Mouse (Mus musculus) splenic B cell, adult 2 months (primary cell): ENCODE data around the gene Ube2h.
"Not testable (repeated sequence)": the region's sequence is repeated elsewhere in the genome, so short reads cannot be mapped to it uniquely, and the experiment has no call there.

Experiments used
- DNase-seq: peaks from one replicate; pipeline ENCODE4 v3.0.0-alpha.2; 2011; ENCODE audit warnings: low read depth, low spot score
- H3K27me3 ChIP-seq: 2 replicates; pipeline ENCODE4 v1.6.1; 2012; ENCODE audit warnings: mild to moderate bottlenecking, low read length, moderate library complexity, mixed read lengths; ENCODE audit not compliant: control insufficient read depth, poor library complexity, insufficient read depth, severe bottlenecking
- H3K36me3 ChIP-seq: 2 replicates; pipeline ENCODE4 v1.6.1; 2012; ENCODE audit warnings: mild to moderate bottlenecking, low read length, moderate library complexity, mixed read lengths; ENCODE audit not compliant: control insufficient read depth, poor library complexity, insufficient read depth, severe bottlenecking

Ube2h gene

DNA sequence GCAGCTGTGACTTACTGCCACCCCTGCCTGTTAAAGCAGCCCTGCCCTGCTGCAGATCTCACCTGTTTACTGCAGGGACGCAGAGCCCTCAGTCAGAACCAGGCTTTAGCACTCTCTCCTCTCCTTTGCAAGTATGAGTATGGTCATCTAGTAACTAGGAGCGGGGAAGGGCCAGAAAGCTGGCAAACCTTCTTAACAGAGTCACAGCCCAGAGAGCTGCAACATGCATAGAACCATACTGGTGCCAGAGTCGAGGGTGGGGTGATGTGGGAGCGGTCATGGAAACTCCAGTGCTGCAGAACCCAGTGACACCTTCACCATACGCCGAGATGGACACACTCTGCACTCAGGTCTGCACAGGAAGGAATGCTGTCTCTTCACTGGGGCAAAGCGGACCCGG, 91.9 kb downstream of the Ube2h start:
- Histone ChIP-seq H3K36me3 (no peaks in the 10 kb centered on the region; the same call in 1 of the 2 replicates), H3K27me3 (no peaks in the 10 kb centered on the region)
- no peak for DNase-seq

DNA sequence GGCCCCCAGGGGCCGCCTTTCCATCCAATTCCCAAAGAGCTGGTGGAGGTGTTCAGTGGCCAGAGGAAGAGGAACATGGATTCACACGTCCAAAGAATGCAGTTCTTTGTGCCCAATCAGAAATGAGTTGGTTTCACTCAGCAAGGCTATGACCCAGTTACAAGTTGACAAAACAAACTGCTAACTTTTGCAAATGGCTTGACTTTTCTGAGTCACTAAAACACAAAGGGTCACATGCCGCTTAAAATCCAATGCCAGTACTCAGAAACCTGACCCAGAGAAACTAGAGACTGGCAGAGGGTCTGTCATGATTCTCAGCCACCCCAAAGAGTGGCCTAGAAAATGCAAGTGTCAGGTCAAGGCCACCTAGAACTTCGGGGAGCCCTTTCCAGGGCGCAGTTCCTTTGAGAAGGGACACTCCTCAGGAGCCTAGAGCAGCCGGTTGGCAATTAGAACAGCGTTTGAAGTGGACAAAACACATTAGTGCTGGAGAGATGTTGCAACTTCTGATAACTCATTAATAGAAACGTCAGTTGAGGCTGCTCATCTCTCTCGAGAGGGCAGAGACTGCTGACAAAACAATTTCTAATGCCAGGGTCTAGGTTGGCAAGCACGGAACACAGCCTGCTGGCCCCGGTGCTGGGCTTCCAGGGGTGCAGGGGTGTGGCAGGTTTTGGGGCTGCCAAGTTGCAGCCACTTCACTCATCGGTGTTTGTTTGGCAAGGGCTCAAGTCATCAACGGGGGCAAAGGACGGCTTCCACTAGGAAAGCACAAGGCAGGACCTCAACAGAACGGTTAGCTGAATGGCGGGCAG, 92.5 kb downstream of the Ube2h start:
- no peaks in the 10 kb centered on the region for H3K27me3 ChIP-seq
- H3K36me3 ChIP-seq = no peaks in the 10 kb centered on the region; the same call in 1 of the 2 replicates
- DNase-seq = no peak

DNA sequence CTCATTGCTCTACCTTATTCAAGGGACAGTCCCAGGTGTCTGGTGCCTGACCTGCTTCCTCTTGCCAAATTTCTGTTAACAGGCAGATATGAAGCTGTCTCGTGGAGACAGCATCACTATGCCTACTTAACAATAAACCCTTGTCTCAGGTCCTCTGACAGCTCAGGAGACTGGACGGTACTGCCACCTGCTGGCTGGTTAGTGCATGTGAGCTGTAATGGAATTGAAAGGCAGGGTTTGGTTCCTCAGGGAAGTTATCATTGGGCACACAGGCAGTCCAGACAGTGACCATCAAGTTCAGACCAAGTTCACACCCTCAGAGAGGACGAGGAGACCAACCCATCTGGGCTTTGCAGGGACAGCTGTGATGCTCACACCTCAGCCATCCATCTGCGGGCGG, 93.6 kb downstream of the Ube2h start:
- H3K27me3 ChIP-seq = no peaks in the 10 kb centered on the region
- H3K36me3 ChIP-seq = no peaks in the 10 kb centered on the region; the same call in 1 of the 2 replicates
- peak; percentile 85 for DNase-seq

DNA sequence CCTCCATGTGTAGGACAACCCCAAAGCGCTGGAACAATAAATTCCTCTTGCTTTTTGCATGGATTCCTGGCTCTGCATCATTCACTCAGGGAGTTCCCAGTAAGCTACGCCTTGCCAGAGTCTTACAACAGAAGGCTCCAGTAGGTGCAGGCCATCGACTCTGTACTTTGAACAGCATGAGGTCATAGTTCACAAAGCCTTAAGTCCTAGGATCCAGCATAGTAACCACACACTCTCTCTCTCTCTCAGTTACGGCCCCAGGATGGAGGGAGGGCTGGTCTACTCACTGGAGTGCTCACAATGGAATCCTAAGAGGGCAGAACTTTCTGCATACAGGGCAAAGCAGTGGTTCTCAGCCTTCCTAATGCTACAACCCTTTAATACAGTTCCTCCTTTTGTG, 95.5 kb downstream of the Ube2h start:
- no peak for DNase-seq
- no peaks in the 10 kb centered on the region; the same call in 1 of the 2 replicates for H3K36me3 ChIP-seq

DNA sequence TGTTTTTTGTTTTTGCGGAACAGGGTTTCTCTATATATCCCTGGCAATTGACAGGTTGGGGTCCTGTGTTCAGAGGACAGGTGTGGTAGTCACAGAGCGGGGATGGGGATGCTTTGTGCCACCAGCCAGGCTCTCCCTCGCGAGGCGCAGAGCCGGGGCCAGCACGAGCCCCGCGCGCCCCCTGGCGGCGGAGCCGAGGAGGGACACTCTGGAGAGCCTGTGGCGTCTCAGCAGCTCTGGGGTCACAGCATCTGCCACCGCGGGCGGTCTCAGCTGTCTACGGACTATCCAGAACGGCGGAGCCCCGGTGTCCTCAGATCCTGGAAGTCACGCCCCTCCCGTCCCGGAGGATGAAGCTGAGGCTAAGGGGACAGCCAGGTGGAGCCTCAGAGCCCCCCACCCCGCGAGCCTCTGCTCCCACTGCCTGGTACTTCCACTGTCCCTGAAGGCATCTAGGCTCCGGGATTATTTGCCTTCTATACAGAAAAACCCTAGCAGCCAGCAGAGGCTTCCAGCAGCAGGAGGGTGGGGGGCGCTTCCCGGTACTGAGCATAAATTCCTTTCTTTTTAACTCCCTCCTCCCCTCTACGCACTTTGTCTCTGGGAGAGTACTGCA, 98.6 kb downstream of the Ube2h start:
- no peaks in the 10 kb centered on the region for H3K36me3 ChIP-seq
- DNase-seq = peak; percentile 83

More for the DNA sequence above, 95.5 kb downstream of the Ube2h start:
- no peaks in the 10 kb centered on the region for H3K27me3 ChIP-seq

DNA sequence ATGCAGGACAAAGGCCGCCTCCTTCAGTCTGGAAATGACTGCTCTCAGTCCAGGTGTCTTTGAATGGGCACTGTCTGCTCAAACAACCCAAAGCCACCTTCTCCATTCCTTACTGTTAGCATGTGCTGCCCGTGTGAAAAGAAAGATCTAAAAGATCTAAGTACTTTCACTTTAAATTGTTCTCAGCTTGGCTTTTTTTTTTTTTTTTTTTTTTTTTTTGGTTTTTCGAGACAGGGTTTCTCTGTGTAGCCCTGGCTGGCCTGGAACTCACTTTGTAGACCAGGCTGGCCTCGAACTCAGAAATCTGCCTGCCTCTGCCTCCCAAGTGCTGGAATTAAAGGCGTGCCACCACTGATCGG, 99.2 kb downstream of the Ube2h start:
- DNase-seq, H3K36me3 ChIP-seq: not testable (repeated sequence)

More for the DNA sequence above, 98.6 kb downstream of the Ube2h start:
- H3K27me3 ChIP-seq = no peaks in the 10 kb centered on the region

DNA sequence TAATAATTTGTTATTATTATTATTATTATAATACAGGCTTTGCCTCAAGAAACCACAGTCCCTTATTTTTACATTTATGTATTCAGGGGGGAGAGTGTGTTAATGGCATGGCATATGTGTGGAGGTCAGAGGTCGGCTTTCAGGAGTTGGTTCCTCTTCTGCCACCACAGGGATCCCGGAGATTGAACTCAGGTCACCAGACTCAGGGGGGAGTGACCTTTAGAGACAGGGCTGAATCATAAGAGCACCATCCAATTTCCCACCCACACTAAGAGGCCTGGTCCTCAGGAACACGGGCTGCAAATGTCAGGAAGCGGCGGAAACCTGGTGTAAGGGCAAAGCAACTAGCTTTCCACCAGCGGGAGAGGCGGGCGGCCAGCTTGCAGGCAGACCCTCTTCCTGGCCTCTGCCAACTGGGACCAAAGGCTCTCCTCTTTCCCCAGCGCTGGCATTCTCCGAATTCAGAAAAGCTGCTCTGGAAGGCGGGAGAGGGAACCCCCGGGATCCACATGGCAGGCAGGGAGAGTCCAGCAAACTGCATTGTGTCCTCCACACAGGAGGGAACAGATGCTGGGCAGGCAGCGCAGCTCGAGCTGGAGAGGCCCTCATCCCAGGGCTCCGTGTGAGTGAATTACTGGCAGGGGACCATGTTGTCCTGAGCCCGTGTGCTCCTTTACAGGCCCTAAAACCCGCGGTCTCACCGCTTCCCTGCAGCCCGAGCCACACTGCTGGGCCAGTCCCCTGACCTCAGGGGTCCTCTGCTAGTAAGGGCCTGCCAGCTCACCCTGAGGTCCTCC, 99.8 kb downstream of the Ube2h start:
- Histone ChIP-seq H3K27me3 (no peaks in the 10 kb centered on the region), H3K36me3 (no peaks in the 10 kb centered on the region)
- DNase-seq = no peak

More for the DNA sequence above, 99.2 kb downstream of the Ube2h start:
- H3K27me3 ChIP-seq = not testable (repeated sequence)

DNA sequence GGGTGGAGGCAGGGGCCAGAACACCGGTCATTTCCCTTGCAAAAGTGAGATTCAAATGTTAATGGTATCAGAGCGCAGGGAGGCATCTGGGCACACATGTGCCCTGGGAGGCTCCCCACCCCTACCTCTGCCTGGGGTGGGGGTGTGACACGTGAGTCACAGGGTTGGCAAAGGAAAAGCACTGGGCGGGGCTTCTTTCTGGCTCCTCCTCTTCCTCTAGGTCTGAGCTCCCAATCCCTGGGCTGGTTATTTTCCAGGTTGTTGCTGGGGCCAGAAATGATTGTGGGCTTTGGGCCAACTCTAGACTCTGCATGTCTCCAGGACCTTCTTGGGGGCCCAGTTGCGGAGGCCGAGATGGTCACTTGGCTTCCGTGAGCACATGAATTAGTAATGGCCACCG, 108.2 kb downstream of the Ube2h start:
- H3K27me3 ChIP-seq = no peaks in the 10 kb centered on the region
- no peaks in the 10 kb centered on the region for H3K36me3 ChIP-seq
- DNase-seq = no peak

DNA sequence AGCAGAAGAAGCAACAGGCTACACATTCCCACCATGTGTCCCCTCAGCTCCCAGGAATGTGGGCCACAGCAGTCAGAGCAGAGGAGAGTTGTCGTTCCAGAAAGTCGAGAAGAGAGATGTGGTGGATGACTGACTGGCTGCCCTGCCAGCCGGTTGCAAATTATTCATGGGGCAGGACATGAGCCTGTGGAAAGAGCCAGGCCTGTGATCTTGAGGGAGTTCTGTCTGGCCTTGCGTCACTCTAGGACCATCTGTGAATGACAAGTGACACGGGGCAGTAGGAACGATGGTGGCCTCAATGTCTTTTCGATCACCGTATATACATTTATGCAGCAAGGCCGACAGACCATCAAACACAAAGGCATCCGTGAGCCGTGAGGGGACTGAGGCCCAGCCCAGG, 108.7 kb downstream of the Ube2h start:
- Histone ChIP-seq H3K27me3 (no peaks in the 10 kb centered on the region), H3K36me3 (no peaks in the 10 kb centered on the region)

DNA sequence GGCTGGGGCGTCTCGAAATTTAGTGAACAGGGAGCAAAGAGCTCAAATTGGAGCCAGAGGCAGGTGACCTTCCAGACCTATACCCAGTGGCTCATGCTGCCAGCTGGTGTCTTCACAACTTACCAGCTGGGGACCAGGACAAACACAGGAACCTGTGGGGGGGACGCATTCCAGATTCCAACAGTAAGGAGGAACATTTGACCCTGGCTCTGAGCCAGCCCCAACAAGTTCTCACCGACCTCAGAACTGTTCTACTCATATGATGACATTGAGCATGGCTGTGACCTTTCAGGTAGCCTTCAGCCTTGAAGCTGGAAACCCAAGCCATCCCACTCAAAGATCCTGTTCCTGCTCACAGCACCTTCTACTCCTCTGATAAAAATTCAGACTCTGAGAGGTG, 120.7 kb downstream of the Ube2h start:
- no peaks in the 10 kb centered on the region for H3K36me3 ChIP-seq
- peaks cover 2% of the 10 kb centered on the region; the same call in 1 of the 2 replicates for H3K27me3 ChIP-seq
- no peak for DNase-seq

More for the DNA sequence above, 108.7 kb downstream of the Ube2h start:
- no peak for DNase-seq

DNA sequence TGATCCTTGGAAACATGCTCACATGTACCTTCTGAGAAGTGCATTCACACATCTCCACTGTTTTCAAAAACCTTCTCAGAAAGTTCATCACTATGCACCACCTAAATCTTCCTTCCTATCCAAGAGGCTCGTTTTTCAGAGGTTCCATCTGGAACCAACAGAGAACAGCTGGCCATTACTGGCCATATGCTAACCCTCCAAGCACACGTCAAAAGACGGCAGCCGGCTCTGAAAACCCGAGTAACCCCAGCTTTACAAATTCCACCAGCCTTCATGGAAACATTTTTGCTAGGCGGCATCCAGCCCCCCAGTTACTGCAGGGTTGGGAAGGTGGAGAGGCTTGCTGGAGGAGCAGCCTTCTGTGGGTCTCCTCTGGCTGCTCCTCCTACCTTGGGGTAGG, 122.3 kb downstream of the Ube2h start:
- no peaks in the 10 kb centered on the region for H3K36me3 ChIP-seq
- peaks cover 2% of the 10 kb centered on the region; the same call in 1 of the 2 replicates for H3K27me3 ChIP-seq
- DNase-seq = no peak

DNA sequence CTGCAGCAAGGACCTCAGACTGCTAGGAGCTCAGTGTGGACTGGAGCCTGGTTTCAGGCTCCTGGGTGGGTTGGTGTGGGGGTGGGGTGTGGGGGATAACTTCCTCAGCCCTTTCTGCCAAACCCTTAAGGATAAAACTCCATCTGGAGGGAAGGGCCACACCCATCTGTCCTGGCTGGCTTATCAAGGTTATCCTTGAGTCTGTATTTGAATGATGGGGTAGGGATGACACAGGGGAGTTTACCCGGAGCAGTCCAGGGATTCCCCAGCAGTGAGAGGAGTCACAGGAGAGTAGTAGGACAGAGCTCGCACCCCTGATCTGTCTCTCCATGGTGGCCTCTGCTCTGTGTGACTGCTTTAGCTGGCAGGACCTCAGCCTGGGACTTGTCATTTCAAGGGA, 124.0 kb downstream of the Ube2h start:
- Histone ChIP-seq H3K27me3 (peaks cover 4% of the 10 kb centered on the region; the same call in 1 of the 2 replicates), H3K36me3 (no peaks in the 10 kb centered on the region)
- no peak for DNase-seq

DNA sequence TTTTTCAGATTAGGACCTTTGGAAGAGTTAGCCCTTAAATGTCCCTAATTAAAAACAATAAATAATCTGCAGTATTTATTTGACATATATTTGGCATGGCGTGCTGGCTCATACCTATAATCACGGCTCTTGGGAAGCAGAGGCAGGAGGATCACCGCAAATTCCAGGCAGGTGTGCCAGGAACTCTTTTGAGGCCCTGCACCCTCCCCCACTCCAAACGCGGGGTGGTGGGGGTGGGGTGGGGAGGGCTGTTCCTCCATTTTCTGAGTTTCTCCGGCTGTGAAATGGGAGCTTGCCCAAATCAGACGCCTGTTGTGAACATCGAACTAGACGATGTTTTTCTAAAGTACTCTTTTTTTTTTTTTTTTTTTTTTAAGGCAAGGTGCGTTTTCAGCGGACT, 125.3 kb downstream of the Ube2h start:
- H3K27me3 ChIP-seq = peaks cover 4% of the 10 kb centered on the region; the same call in 1 of the 2 replicates
- H3K36me3 ChIP-seq = no peaks in the 10 kb centered on the region
- DNase-seq = no peak

DNA sequence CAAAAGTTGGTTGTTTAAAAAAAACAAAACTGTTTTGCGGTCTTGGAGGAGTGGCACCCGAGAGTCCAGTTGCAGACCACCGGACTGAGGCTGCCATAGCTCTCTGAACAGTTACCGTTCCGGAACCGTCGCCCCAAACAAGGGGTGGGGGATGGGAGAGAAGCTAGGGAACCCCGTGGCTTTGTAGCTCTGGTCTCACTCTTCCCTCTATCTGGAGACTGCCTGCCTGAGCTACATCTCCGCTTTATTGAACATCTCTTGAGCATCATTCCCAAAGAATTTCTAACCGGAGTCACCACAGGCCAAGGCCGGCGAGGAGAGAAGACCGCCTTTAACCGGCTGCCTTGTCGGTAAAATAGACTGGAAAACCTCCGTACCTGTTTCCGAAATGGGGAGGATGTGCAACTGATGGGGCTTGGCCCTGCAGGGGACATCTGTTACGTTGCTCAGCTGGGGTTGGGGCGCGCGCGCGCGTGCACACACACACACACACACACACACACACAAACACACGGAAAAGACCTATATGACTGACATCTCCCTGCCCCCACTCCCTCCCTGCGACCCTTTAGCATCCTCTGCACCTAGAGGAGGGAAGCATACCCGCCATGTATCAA, 126.2 kb downstream of the Ube2h start:
- DNase-seq = peak; percentile 32
- Histone ChIP-seq H3K36me3 (no peaks in the 10 kb centered on the region), H3K27me3 (peaks cover 4% of the 10 kb centered on the region; the same call in 1 of the 2 replicates)
